Mouse (Mus musculus) megakaryocyte, adult 5-6 weeks (primary cell): ENCODE data around the gene Fam151b. TPM values are rescaled to one million over a fixed set of nuclear protein-coding genes. Genes with fewer than 3 reads are reported as not detected.

ENCODE experiments used
- ATAC-seq: 2 replicates; pipeline ENCODE4 v1.8.0; 2016; ENCODE audit warnings: mild to moderate bottlenecking, inconsistent platforms; ENCODE audit not compliant: poor library complexity, severe bottlenecking
- total RNA-seq, 2 experiments: library from RNA; stranded (forward) in 1 of 2; stranded (reverse) in 1 of 2; fragments of 153-499, 151-499 nt in 1 of 2; fragments of 221-1000, 200-1000 nt in 1 of 2; gene quantifications; 2 replicates each; pipeline versions ENCODE4 v1.2.3 to v1.2.4; 2015 to 2017

Fam151b gene
- total RNA-seq (2015), result 11.6 and 12.7 TPM in 2 replicates
- 7.7 and 12.7 TPM in 2 replicates for total RNA-seq (2017)

DNA sequence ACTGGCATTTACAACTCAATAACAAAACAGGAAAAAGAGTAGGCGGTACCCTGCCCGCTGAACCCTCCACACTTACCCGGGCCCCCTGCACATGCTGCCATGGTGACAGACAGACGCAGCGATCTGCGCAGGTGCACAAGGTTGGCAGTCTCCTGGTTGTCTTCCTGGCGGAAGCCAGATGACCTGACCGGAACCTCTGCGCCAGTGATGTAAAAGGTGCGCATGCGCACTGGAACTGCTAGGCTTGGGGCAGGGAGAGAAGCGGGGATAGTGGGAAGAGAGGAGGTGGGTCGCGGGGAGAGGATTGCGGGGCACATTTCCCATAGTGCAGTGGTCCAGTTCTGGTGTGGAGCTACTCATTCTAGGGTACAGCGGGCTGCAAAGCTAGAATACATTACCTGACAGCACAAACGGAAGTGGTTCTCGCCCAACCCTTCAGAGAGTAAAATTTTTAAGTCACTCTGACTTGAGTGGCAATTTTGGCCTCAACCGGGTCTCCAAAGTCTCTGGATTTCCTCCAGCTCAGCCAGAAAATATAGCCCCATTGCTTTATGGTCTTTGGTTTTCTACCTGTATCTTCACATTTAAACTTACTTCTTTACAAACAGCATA, at the start of gene Fam151b:
Gene Fam151b (minus strand): TSS at position 164 of the 612 bp plus-strand sequence.
- peak; percentile 98 for ATAC-seq

DNA sequence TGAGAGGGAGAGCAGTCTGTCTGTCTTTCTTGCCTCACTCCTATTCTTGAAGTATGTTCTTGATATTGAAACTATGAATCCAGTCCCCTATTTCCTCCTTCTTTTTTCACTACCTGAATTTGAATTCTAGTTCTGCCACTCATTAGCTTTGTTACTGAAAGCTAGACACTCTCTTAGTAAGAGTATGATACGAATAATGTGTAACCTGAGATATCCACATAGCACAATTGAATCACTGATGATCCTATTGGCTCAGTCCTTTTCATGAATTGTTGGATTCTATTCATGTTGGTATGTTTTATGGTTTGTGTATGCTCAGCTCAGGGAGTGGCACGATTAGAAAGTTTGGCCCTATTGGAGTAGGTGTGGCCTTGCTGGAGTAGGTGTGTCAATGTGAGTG, 48.4 kb upstream of the Fam151b start:
- ATAC-seq, result no peak

DNA sequence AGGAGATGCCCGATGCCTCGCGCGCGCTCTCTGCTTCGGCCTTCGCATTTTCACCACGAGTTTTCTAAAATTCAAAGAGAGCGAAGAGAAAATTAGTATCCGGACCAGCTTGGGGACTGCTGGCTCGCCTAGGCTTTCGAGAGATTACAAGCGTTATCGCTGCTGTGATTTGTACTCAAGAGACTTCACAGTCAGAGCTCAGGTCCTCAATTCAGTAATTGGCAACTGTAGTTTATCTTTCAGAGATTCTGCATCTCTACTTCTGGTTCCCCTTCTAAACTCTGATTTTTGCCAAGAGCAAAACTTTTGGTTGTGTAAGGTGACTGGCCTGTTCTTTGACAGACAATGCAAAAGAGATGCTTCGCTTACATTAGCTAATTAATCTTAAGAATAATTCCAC, 47.4 kb upstream of the Fam151b start:
- peak; percentile 9 for ATAC-seq

DNA sequence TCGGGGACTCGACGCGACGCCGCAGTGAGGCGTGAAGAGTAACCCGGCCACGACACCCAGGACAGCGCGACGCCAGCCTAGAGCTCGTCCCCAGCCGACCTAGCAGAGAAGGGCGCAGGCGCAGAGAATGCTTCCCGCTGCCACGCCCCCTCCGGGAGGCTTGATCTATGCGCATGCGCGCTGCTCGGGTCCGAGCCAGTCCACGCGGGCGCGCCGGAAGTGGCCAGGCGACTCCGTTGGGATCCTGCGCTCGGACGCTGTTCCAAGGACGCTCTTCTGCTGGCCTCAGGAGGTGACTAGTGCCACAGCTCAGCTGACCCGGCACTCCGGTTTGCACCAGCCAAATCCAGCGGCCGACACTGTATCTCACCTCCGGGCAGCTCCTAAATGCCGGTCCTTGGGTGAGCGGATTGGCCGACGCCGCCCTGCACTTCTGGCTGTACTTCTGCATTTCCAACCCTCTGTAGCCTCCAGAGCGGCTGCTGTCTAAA, 47.0 kb upstream of the Fam151b start, which contains the start of gene Zfyve16:
Gene Zfyve16 (minus strand): TSS at position 148 of the 491 bp plus-strand sequence.
- peak; percentile 78 for ATAC-seq

DNA sequence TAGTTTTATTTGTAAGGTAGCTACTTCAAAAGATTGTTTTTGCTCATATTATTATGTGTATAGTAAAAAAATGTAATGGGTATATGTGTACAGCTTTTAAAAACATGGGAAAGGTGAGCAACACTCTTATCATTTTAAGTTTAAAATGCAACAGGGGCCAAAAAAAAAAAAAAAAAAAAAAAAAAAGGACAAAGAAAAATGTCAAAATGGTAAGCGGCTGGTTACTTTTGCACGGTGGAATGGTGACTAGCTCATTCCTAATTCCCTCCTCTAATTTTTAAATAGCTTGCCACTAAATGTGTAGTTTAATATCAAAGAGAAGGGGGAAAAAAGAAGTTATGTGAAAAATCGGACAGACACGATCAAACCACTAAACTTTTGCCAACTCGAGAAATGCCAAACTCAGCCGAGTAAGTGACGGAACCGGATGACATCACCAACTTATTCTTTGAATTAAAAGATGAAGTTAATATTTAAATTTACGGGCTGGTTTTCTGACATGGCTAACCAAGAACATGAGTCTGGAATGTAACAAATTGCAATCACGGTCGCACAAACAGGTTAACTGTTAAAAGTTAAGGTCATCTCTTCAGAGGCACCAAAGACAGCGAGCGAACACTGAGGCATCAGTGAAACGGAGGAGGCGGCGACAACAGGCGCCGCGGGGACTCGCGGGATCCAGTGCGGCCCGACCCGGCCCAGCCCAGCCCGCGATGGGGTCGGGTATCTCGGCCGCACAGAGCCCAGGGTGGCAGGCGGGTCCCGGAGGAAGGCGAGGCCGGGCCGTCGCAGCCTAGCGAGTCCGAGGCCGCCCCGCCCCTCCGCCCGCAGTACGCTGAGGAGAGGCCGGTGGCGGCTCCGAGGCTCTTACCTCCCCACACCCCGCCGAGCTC, 46.3 kb upstream of the Fam151b start:
- ATAC-seq, result no peak

DNA sequence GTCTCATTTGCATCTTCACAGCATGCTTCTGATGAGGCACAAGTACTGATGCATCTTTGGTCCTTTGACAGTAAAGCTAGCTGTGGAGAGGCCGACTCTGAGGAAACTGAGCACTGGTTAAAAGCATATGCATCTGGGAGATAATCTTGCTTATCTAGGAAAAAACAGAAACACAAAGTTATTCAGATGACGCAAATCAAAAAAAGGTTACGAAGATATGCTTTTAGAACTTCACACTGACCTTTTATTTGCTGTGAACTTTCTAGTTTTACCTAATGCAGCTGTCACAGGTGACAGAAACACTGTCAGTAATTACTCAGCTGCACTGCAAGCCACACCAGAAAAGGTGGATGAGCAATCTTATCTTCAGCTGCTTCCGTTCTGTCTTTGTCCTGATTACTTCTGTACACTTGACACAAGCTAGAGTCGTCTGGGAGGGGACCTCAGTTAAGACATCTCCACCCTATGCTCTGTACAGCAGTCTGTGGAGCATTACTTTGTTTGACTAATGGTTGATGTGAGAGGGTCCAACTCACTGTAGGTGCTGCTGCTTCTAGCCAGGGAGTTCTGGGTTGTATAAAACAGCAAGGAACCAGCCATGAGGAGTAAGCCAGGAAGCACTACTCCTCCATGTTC, 39.5 kb upstream of the Fam151b start:
- ATAC-seq, result no peak

DNA sequence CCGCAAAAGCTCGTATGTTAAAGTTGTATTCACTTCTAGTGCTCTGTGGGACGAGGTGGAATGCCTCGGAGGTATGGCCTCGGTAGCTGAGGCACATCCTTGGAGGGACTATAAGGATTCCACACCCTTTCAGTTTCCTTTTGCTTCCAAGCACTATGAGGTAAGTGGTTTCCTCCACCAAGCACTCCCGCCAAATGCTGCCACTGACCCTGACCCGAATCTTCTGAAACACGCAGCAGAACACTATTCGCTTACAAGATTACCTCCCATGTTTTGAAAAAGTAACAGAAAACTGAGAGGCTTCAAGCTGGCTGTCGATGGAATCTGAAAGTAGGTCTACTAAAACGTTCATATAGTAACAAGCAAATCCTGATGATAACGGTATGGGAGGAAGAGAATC, 21.1 kb upstream of the Fam151b start:
- ATAC-seq, result no peak

DNA sequence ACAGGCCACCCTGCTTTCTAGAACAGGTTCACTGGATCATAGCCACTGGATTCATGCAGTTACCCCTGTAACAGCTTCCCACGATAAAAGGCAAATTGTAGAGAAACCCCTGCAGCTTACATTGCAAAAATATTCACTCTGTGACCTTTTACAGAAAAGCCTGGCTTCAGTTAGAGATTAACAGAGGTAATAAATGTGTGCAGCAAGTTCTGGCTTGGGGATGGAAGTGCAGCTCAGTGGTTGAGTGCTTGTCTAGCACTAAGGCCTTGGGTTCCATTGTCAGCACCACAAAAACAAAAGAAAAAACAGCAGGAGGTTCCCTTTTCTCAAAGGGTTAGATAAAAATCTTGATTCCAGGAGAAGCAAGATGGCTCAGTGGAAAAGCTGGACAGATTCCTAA, 8.1 kb upstream of the Fam151b start:
- no peak for ATAC-seq

DNA sequence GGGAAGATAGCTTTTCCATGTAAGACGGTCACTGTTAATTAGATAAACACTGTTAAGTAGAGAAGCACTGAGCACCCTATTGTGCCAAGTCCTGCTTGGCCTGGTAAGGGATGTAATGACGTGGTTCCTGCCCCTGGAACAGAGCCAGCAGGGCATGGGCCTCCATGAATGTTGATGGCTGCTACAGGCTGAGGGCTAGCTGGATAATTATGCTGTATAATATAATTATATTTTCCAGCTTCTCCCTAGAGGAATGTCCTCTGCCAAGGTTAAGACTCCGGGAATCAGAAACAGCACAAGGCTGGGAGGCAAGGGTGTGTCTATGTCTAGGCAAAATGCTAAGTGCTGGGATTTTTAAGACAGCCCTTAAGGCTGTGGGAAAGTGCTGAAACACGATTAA, 7.0 kb upstream of the Fam151b start:
- no peak for ATAC-seq

DNA sequence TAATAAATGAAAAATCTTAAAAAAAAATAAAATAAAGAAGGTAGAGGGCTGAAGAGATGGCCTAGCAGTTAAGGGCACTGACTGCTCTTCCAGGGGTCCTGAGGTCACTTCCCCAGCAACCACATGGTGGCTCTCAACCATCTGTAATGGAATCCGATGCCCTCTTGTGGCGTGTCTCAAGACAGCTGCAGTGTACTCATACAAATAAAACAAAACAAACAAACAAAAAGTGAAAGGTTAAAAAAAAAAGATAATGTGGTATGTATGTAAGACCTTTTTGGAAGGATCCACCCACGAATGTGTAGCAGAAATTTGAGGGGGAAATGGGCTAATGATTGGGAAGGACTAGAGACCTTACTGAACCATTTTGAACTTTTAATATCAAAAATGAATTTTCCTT, 467 bp downstream of the Fam151b start:
- ATAC-seq, result peak; percentile 39

DNA sequence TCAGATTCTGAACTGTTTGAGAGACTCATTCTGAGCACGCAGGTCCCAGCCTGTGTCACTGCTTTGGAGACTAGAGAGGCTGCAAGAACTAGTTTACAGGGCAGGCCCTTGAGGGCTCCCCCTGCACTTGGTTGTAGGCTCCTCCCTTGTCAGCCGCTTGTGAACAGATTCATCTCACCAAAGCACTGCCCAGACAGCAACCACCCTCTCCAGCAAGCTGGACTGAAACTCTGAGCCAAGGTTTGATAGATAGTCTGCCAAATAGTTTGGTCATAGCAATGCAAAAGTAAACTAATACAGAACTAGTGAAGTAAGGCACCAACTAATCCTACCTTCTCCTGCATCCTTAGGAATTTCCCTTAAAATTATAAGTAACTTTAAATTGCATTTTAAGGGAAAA, 13.7 kb downstream of the Fam151b start:
- no peak for ATAC-seq

DNA sequence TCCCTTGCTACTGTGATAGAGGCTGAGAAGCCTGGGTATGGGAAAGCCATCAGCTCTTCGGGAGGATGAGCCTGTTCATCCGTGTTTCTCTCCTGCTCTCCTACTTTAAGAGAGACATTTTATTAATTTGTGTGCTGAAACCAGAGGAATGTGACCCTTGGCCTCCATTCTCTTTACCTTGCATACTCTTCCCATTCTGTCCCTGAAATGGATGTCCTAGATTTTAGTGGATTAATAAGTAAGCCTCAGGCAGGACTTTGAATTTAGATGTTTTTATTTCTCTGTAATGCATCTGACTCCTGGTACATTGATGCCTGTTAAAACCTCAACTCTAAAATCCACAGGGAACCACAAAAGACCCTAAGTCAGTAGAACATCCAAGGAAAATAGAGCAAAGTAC, 14.4 kb downstream of the Fam151b start:
- no peak for ATAC-seq

DNA sequence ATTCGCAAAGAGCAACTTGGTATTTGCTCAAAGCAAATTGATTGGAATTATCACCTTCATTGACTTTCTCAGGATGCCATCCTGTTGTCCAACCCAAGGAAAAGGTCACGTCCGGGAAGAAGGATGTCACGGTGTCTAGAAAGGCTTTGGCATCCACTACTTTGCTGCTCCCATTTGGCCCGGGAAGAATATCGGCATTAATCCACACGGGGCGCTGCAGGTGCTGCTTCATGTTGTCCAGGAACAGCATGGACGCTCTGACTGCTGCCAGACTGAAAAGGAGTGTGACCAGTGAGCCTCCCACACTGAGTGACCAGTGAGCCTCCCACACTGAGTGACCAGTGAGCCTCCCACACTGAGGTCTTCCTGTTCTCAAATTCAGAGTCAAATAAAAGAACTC, 15.9 kb downstream of the Fam151b start:
- ATAC-seq, result no peak

DNA sequence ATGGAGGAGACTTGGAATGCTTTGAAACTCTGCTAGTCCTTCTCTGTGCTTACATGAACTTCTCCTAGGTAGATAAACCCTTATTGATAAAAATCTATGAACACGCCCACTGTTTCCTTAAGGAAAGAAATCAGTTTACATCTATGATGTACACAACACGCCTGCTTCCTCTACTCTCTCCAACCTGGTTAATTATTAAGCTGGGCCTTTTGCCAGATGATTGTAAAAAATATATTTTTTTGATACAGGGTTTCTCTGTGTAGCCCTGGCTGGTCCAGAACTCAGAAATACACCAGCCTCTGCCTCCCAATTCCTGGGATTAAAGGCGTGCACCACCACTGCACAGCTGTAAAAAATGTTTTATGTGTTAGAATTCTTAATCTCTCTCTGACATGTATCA, 19.1 kb downstream of the Fam151b start:
- ATAC-seq, result no peak

DNA sequence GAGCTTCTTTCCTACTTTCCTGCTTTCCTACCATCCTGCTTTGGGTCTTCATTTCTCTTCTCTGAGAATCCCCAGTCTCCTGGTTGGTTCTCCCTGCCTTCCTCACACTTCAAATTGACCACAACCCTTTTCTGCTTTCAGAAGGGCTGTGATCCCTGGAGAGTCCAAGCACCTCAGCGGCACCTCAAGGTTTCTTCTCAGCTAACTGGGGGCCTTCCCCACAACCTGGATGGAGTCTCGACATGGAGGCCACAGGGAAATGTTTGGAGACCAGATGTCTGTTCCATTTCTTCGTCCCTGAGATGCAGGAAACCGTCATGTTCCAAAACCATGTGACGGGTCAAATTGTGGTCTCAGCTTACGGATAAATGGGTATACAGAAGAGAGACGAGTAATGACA, 36.9 kb downstream of the Fam151b start:
- ATAC-seq, result no peak

DNA sequence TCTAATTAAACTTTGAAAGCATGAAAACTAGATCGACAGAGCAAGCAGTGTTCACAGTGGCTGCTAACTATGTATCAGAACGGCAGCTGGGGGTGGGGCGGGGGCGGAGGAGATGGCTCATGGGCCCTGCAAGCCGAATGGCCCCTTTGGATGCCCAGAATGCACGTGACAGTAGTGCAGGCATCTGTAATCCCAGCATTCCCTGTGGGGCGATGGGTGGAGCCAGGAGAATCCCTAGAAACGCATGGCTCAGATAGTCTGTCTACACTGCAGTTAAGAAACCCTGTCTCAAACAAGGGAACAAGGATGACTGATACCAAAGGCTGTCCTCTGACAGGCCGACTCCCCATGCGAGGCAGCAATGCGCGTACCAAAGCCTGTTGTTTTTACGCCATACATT, 43.5 kb downstream of the Fam151b start:
- ATAC-seq, result no peak

DNA sequence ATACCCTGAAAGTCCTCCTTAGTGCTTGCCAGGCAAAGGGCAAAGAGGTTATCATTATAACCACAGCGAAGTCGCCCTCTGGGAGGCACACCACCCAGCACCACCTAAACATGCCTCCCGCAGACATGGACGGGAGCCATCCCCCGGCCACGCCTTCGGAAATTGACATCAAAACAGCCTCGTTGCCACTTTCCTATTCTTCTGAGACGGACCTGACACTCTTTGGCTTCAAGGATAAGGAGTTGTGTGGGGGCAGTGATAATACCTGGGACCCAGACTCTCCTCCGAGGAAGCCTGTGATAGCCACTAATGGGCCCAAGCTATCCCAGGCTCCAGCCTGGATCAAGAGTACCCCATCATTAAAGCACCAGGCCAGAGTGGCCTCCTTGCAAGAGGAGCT, 45.2 kb downstream of the Fam151b start:
- no peak for ATAC-seq

DNA sequence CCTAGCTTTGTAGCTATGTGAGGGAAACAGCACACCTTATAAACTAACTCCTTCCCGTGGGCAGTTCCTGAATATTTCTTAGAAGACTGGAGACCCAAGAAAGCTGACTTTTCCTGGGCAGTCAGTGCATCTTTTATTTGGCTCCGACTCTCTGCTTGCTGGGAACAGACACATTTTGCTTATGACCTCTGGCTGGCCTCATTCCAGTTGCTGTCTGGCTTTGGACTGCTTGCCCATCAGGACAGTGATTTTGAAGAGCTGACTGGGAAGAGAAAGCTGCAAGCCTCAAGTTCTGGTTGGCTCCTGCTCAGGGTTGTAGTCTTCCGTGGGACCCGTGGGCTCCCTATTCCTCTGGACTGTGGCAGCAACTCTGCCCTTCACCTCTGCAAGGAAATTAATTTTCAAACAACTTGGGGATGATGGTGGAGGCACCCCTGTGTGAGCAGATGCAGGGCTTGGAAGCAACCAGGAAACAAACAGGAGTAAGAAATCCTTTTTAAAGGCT, 56.4 kb downstream of the Fam151b start:
- ATAC-seq, result no peak

DNA sequence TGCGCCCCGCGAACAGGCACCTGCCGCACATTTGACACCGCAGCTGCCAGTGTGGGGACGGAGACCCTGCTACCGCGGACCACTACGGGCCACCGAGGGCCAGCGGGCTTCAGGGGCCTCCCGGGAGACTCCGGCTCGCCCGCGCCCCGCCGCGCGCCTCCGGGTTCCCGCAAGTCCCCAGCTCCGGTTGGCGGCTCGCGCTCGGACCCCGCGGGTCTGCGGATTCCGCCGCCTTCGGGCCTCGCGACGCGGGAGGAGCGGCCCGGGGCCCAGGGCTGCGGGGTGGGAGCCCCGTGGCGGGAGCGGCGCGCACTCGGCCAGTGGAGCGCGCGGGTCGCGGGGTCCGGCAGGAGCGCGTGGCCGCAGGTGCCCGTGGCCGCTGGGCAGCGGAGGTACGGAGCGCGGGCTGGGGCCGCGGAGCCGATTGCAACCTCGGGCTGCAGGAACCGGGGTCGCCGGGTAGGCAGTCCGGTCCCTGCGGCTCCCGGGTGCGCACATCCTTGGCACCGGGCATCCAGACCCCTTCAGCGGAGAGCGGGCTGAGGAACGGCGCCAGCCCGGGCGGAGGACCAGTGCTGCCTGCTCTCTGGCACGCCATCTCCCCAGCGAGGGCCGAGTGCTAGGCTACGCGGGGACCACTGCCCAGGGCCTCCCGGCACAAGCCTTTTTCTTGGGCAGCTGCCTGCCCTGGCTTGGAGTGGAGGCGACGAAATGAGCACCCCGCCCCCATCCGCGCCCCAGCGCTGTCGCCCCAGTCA, 57.3 kb downstream of the Fam151b start:
- ATAC-seq, result no peak

DNA sequence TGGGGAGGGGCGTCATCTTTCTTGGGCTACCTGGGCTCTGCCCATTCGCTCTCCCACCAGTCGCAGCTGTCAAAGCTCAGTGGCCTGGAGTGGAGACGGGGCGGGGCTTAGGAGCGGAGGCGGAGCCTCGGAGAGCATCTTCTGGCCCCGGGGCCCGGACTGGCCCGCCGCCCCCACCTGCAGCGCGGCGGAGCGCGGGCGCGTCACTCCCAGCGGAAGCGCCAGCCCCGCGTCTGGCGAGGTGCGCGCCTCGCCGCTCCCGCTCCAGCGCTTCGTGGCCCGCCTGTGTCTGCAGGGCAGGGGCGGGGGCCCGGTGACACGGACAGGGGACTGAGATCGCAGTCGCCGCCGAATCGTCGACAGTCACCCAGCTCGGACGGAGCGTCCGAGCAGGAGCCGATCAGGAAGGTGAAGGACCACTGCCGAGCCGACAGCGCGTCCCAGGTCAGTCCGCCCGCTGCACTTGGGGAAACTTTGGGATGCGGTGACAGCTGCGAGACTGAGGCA, 58.0 kb downstream of the Fam151b start, which contains the start of gene Ankrd34b:
Gene Ankrd34b (plus strand): TSS at position 139 of the 507 bp plus-strand sequence.
- ATAC-seq, result peak; percentile 27; the same call in 1 of the 2 replicates
